Mouse (Mus musculus): ENCODE measurements around the gene Kng2. TPM values are rescaled to one million over a fixed set of nuclear protein-coding genes. Genes with fewer than 3 reads are reported as not detected.
"Not testable (repeated sequence)": the region's sequence is repeated elsewhere in the genome, so short reads cannot be mapped to it uniquely, and the experiment has no call there.

The Kng2 gene
- total RNA-seq, 2 experiments from 2014 or later: not detected

- DNase-seq: no peak
- intact Hi-C loops (cut with DNase I): no loop called here
Measured at GRCm38 (mm10) chr16:22962256-22962655, 67.0 kb downstream of the Kng2 start.

- DNase-seq: no peak
- intact Hi-C loops (cut with DNase I): no loop called here
Measured at GRCm38 (mm10) chr16:22961073-22961472, 68.2 kb downstream of the Kng2 start.

GRCm38 (mm10) chr16:22956085-22956439 lies 73.2 kb downstream of the Kng2 start:
- intact Hi-C loops (cut with DNase I): no loop called here
- no peak for DNase-seq

GRCm38 (mm10) chr16:22955397-22956084 lies 73.7 kb downstream of the Kng2 start:
- intact Hi-C loops (cut with DNase I): no loop called here
- DNase-seq: no peak

- peak in 1 of 2 experiments; percentile 5 for DNase-seq
- intact Hi-C loops (cut with DNase I): loop anchor here (1.0 kb wide), 1 partner anchor 77 kb away; no protein-coding TSS in a partner anchor
Measured at GRCm38 (mm10) chr16:22953069-22953468, 76.2 kb downstream of the Kng2 start.

- intact Hi-C loops (cut with DNase I): no loop called here
- DNase-seq: no peak
Measured at GRCm38 (mm10) chr16:22950840-22951395, 78.4 kb downstream of the Kng2 start, which contains the start of gene Hrg. TSS of gene Hrg (plus strand) at chr16:22951072.

- no peak for DNase-seq
- intact Hi-C loops (cut with DNase I): no loop called here
Measured at GRCm38 (mm10) chr16:22947371-22947770, 81.9 kb downstream of the Kng2 start.

- DNase-seq; intact Hi-C loops (cut with DNase I): not testable (repeated sequence)
Measured at GRCm38 (mm10) chr16:22941825-22942476, 87.3 kb downstream of the Kng2 start.

GRCm38 (mm10) chr16:22939120-22939695 lies 90.1 kb downstream of the Kng2 start:
- intact Hi-C loops (cut with DNase I): no loop called here

GRCm38 (mm10) chr16:22938541-22938940 lies 90.7 kb downstream of the Kng2 start:
- intact Hi-C loops (cut with DNase I): no loop called here
- DNase-seq: no peak

More at GRCm38 (mm10) chr16:22939120-22939695, 90.1 kb downstream of the Kng2 start:
- no peak for DNase-seq

- no peak for DNase-seq
- intact Hi-C loops (cut with DNase I): no loop called here
Measured at GRCm38 (mm10) chr16:22937631-22938030, 91.7 kb downstream of the Kng2 start.

Other genes starting within 250 kb of the Kng2 start
- gene Crygs, start 217.9 kb downstream of the Kng2 start, total RNA-seq (2021): not detected
- gene Tbccd1, start 171.8 kb downstream of the Kng2 start, total RNA-seq (2021): 10 to 100 TPM; 10.9 to 11.2 TPM
- gene Dnajb11, start 171.6 kb downstream of the Kng2 start, total RNA-seq (2021): 10 to 100 TPM; 54.0 to 62.9 TPM
- 10 to 100 TPM in 1 of 2 experiments, 1 to 10 TPM in 1; 9.1 to 10.1 TPM for gene Ahsg, start 138.2 kb downstream of the Kng2 start, total RNA-seq (2021)
- under 1 TPM; 0.28 to 0.35 TPM for gene Fetub, start 111.1 kb downstream of the Kng2 start, total RNA-seq (2021)
- not detected for gene Hrg, start 78.4 kb downstream of the Kng2 start, total RNA-seq (2021)
- not detected for gene Kng1, start 28.4 kb upstream of the Kng2 start, total RNA-seq (2021)
- gene Eif4a2, start 78.0 kb upstream of the Kng2 start, total RNA-seq (2021): 100 to 1,000 TPM; 379 to 387 TPM
- gene Rfc4, start 98.3 kb upstream of the Kng2 start, total RNA-seq (2021): 1 to 10 TPM; 5.7 to 7.2 TPM
- gene Adipoq, start 117.1 kb upstream of the Kng2 start, total RNA-seq (2021): 10 to 100 TPM in 1 of 2 experiments, 1 to 10 TPM in 1; 3.7 to 11.8 TPM
- 1 to 10 TPM; 9.2 to 10.0 TPM for gene St6gal1, start 195.3 kb upstream of the Kng2 start, total RNA-seq (2021)